Mouse (Mus musculus): ENCODE data around the gene Palld.

DNA sequence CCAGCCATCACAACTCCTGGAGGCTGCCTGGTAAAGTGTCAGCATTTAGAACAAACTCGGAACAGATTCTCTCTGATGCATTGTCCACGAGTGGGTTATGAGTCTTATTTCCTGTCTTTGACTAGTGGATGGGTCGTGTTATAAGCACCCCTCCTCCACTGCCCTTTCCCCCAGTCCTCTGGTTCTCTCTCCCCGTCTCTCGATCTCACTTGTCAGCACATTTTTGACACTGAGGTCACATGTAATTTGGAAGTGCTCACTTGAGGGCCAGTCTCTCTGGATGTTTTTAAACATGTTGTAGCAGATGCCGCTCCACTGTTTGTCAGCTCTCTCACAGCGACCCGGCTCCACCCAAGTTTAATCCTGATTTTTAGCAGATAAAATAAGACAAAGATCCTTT is 237.5 kb downstream of the Palld start:
- TF ChIP-seq CTCF (conservative IDR thresholded peaks at IDR 0.05; ENCODE audit: low read length) = no peak
- no peak for TF ChIP-seq POU5F1 (IDR thresholded peaks at IDR 0.05; ENCODE audit: borderline replicate concordance, low read length)

Measured in E14TG2a.4 (cell line).